In the genomic region with DNA sequence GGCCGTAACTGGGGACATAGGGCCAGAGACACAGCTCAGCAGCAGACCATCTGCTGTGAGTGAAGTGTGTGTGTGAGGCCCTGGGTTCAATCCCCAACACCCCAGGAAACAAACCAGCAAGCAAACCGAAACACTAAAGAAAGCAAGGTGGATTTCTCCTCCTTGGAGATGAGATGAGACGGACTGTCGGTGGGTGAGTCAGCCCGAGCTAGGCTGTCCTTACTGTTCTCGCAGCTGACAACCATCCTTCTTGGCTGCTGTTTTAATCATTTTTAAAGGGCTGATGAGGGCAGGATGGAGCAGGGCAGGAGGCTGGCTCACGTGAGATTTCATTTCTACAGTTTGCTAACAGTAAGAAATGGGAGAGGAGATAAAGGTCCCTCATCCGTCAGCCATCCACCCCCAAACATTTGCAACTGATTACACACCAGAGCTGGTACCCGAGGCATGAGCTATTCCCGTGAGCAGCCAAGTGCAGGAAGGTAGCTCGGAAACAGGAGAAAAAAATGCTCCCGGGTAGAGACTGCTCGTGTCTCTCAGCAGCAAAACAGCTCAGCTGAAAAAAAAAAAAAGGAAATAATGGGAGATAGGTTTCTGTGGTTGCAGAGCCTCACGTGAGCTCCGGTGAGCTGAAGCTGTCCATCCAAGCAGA, we compare ENCODE assay signal across 21 mouse cellular contexts. TPM values are rescaled to one million over a fixed set of nuclear protein-coding genes. Genes with fewer than 3 reads are reported as not detected.
DNase-seq lines count a peak whose midpoint lies in the region; ATAC-seq and TF ChIP-seq lines count a peak whose summit lies in the region.
"Had no signal": no experiment of that assay in that cellular context is flagged by ENCODE, and none has a peak within 500 bp of the region (broad histone marks: within the 10 kb centered on the region; RNA-seq: fewer than 3 reads in every experiment).

No protein-coding gene starts in this region.

- no peaks in the 10 kb centered on the region for H3K4me1 ChIP-seq in midbrain, embryonic 16.5 days (ENCODE audit: control insufficient read depth, insufficient read depth, low read length)
- H3K4me1 ChIP-seq in midbrain, embryonic 14.5 days (ENCODE audit: control insufficient read depth, insufficient read depth, low read length), result no peaks in the 10 kb centered on the region
- peaks cover 2 to 24% of the 10 kb centered on the region in 2 experiments; a peak in 3 of 4 replicates for H3K4me1 ChIP-seq in ES-E14 (ENCODE audit: control insufficient read depth in 2 of 2, insufficient read depth in 2 of 2, low read length in 2 of 2, poor library complexity in 1 of 2)
- H3K4me1 ChIP-seq in forebrain, embryonic 15.5 days, result no peaks in the 10 kb centered on the region
- H3K4me1 ChIP-seq: hindbrain, embryonic 12.5 days; intestine, embryonic 15.5 days had no signal

- no peak for DNase-seq in midbrain, embryonic 14.5 days
- DNase-seq in ES-E14 (ENCODE audit: low read depth, low spot score) (no peak), NIH3T3 (ENCODE audit: low read depth) (peak; percentile 8)
- DNase-seq in adrenal gland, adult 18-20 months (ENCODE audit: low spot score in 2 of 2), result no peak
- DNase-seq: cerebellum, adult 9-11 months; gastrocnemius, postnatal 10 days; heart, adult 2 months; lung, postnatal 14 days had no signal

- H3K9ac ChIP-seq in midbrain, embryonic 16.5 days (ENCODE audit: low read depth, low read length), result no peak overlapping the region
- no peak overlapping the region for H3K9ac ChIP-seq in midbrain, embryonic 14.5 days (replicated peaks; ENCODE audit: low read length)
- H3K9ac ChIP-seq in ES-E14 (ENCODE audit: insufficient read depth, low read depth, low read length, poor library complexity, severe bottlenecking), result peak overlapping the region; percentile 17; the same call in 1 of the 2 replicates
- H3K9ac ChIP-seq in forebrain, embryonic 15.5 days (replicated peaks), result no peak overlapping the region
- H3K9ac ChIP-seq: hindbrain, embryonic 12.5 days; intestine, embryonic 15.5 days; limb, embryonic 13.5 days had no signal

- no peaks in the 10 kb centered on the region for H3K27me3 ChIP-seq in midbrain, embryonic 16.5 days (ENCODE audit: control insufficient read depth, insufficient read depth, low read depth, low read length)
- no peaks in the 10 kb centered on the region for H3K27me3 ChIP-seq in midbrain, embryonic 14.5 days (ENCODE audit: control insufficient read depth, insufficient read depth, low read length)
- H3K27me3 ChIP-seq in forebrain, embryonic 15.5 days, result no peaks in the 10 kb centered on the region
- H3K27me3 ChIP-seq: intestine, embryonic 15.5 days; Patski had no signal

- 0 out of 2 replicates have a peak overlapping the region, but pooled peaks have one; percentile 37 for H3K27ac ChIP-seq in midbrain, embryonic 16.5 days (ENCODE audit: low read length)
- no peak overlapping the region for H3K27ac ChIP-seq in midbrain, embryonic 14.5 days (replicated peaks; ENCODE audit: low read depth, low read length)
- H3K27ac ChIP-seq in ES-E14 (ENCODE audit: insufficient read depth, low read depth, low read length, poor library complexity, severe bottlenecking), result no peak overlapping the region
- no peak overlapping the region for H3K27ac ChIP-seq in forebrain, embryonic 15.5 days (replicated peaks)
- H3K27ac ChIP-seq: heart, adult 2 months; hindbrain, embryonic 12.5 days; intestine, embryonic 15.5 days; limb, embryonic 13.5 days had no signal

- no peak for ATAC-seq in midbrain, embryonic 16.5 days
- no peak for ATAC-seq in midbrain, embryonic 14.5 days (ENCODE audit: low FRiP score, low TSS enrichment)
- ATAC-seq in megakaryocyte progenitor cell, adult 5-6 weeks (replicated peaks; ENCODE audit: poor library complexity), result peak; percentile 52
- ATAC-seq in forebrain, embryonic 15.5 days (replicated peaks), result no peak
- ATAC-seq: activated CD4-positive, CD25-positive, alpha-beta regulatory T cell, adult 4 months; forebrain, embryonic 14.5 days; intestine, embryonic 15.5 days; Patski had no signal

- H3K4me3 ChIP-seq in midbrain, embryonic 16.5 days (ENCODE audit: low read depth, low read length), result no peak overlapping the region
- no peak overlapping the region for H3K4me3 ChIP-seq in midbrain, embryonic 14.5 days (replicated peaks; ENCODE audit: low read depth, low read length)
- H3K4me3 ChIP-seq in ES-E14 (ENCODE audit: insufficient read depth in 1 of 2, low read depth in 1 of 2, low read length in 2 of 2, poor library complexity in 1 of 2, severe bottlenecking in 1 of 2), result no peak overlapping the region
- H3K4me3 ChIP-seq in forebrain, embryonic 15.5 days, result no peak overlapping the region
- H3K4me3 ChIP-seq: erythroblast, embryonic 14.5 days; heart, adult 2 months; hindbrain, embryonic 12.5 days; intestine, embryonic 15.5 days; limb, embryonic 13.5 days had no signal

- WGBS in midbrain, embryonic 16.5 days, result 66% methylated on average over 15 of the region's 15 CpGs
- WGBS in midbrain, embryonic 14.5 days, result 70% methylated on average over 15 of the region's 15 CpGs
- 82% methylated on average over 15 of the region's 15 CpGs for WGBS in forebrain, embryonic 15.5 days

- H3K4me2 ChIP-seq in midbrain, embryonic 16.5 days (ENCODE audit: low read length), result no peak overlapping the region
- no peak overlapping the region for H3K4me2 ChIP-seq in midbrain, embryonic 14.5 days (ENCODE audit: low read length)
- H3K4me2 ChIP-seq in forebrain, embryonic 15.5 days (replicated peaks), result no peak overlapping the region
- H3K4me2 ChIP-seq: hindbrain, embryonic 12.5 days; intestine, embryonic 15.5 days; limb, embryonic 13.5 days had no signal

- H3K36me3 ChIP-seq in midbrain, embryonic 16.5 days (ENCODE audit: control insufficient read depth, insufficient read depth, low read length), result no peaks in the 10 kb centered on the region
- no peaks in the 10 kb centered on the region for H3K36me3 ChIP-seq in midbrain, embryonic 14.5 days (ENCODE audit: control insufficient read depth, insufficient read depth, low read length)
- no peaks in the 10 kb centered on the region for H3K36me3 ChIP-seq in ES-E14 (ENCODE audit: control insufficient read depth, insufficient read depth, low read length, poor library complexity, severe bottlenecking)
- no peaks in the 10 kb centered on the region for H3K36me3 ChIP-seq in forebrain, embryonic 15.5 days
- H3K36me3 ChIP-seq: hindbrain, embryonic 12.5 days; intestine, embryonic 15.5 days; limb, embryonic 13.5 days had no signal

- in situ Hi-C loops in ES-E14 (cut with MboI; ENCODE audit: low sequenced_read_pairs in 2 of 2, unreplicated experiment in 2 of 2), result no loop called here

- H3K9me3 ChIP-seq in midbrain, embryonic 16.5 days (replicated peaks; ENCODE audit: control insufficient read depth, low read length, poor library complexity, severe bottlenecking), result no peaks in the 10 kb centered on the region
- no peaks in the 10 kb centered on the region for H3K9me3 ChIP-seq in midbrain, embryonic 14.5 days (ENCODE audit: control insufficient read depth, low read length)
- H3K9me3 ChIP-seq in ES-E14 (ENCODE audit: control insufficient read depth, insufficient read depth, low read depth, low read length), result no peaks in the 10 kb centered on the region
- H3K9me3 ChIP-seq in forebrain, embryonic 15.5 days, result no peaks in the 10 kb centered on the region
- H3K9me3 ChIP-seq: hindbrain, embryonic 12.5 days; intestine, embryonic 15.5 days; limb, embryonic 13.5 days had no signal

TF ChIP-seq in ES-E14, 5 proteins besides CTCF, POLR2A, EP300 and RAD21:
- TF ChIP-seq MAFK (IDR thresholded peaks at IDR 0.05; ENCODE audit: insufficient read depth, low read depth, low read length) (no peak), ZC3H11A (IDR thresholded peaks at IDR 0.05; ENCODE audit: borderline replicate concordance, low read depth, low read length) (no peak), ZNF384 (IDR thresholded peaks at IDR 0.05; ENCODE audit: low read depth, low read length) (no peak), HCFC1 (IDR thresholded peaks at IDR 0.05; ENCODE audit: borderline replicate concordance, insufficient read depth, low read length) (no peak), CHD2 (IDR thresholded peaks at IDR 0.05; ENCODE audit: low read depth, low read length) (no peak)
TF ChIP-seq in ES-E14: peak in this region for 0.

RNA-seq across cellular contexts. Expression of gene Cldn14, which starts 27.3 kb away (rescaled TPM):
- polyA plus RNA-seq in midbrain, embryonic 16.5 days (2015; fragmentation: Nextera tagmentation; extraction: Ambion mirVana), result not detected in 2 replicates
- polyA plus RNA-seq in midbrain, embryonic 14.5 days (2014; fragmentation: Nextera tagmentation; extraction: Ambion mirVana), result not detected in 2 replicates
- 0.36 and 0.37 TPM in 2 replicates for total RNA-seq in ES-E14 (2012; rRNA removed)
- total RNA-seq in megakaryocyte progenitor cell, adult 5-6 weeks (2015), result not detected in 2 replicates
- not detected in 2 replicates for total RNA-seq in megakaryocyte progenitor cell, adult 5-6 weeks (2017)
- total RNA-seq in adrenal gland, adult 18-20 months (2021), result not detected
- not detected in 2 replicates for polyA plus RNA-seq in forebrain, embryonic 15.5 days (2015; fragmentation: Nextera tagmentation; extraction: Ambion mirVana)
- total RNA-seq: heart, adult 2 months had no signal
- polyA plus RNA-seq: activated CD4-positive, CD25-positive, alpha-beta regulatory T cell, adult 4 months; forebrain, embryonic 14.5 days; heart, adult 2 months; heart, postnatal 0 days; limb, embryonic 13.5 days; neural tube, embryonic 14.5 days; Patski; thymus, postnatal 0 days had no signal
